Mouse (Mus musculus) MEL (cell line): Measurements from ENCODE around the gene Rgma. TPM values are rescaled to one million over a fixed set of nuclear protein-coding genes. Genes with fewer than 3 reads are reported as not detected.

Source experiments
- DNase-seq: peaks from one replicate; pipeline ENCODE4 v3.0.0; 2011; ENCODE audit warnings: low read depth, low spot score
- H3K27ac ChIP-seq: 2 replicates; pipeline ENCODE4 v1.5.1; 2012; ENCODE audit warnings: low read depth, mild to moderate bottlenecking, control low read depth, low read length, moderate library complexity; ENCODE audit not compliant: control insufficient read depth
- H3K27me3 ChIP-seq, 2 experiments: fragments of 150-350 bp in 1 of 2; sonication (generic) in 1 of 2; 2 replicates each; pipeline ENCODE4 v1.6.1; 2012; ENCODE audit warnings: low read length in 2 of 2, mild to moderate bottlenecking in 2 of 2, improper control_type of control experiment in 1 of 2, moderate library complexity in 1 of 2; ENCODE audit not compliant: insufficient read depth in 2 of 2, control insufficient read depth in 1 of 2
- H3K36me3 ChIP-seq, 2 experiments: 2 replicates each; pipeline ENCODE4 v1.6.1; 2012 to 2014; ENCODE audit warnings: low read length in 2 of 2, improper control_type of control experiment in 1 of 2, inconsistent platforms in 1 of 2, mild to moderate bottlenecking in 1 of 2; ENCODE audit not compliant: insufficient read depth in 2 of 2, control insufficient read depth in 1 of 2
- H3K4me1 ChIP-seq, 2 experiments: fragments of 150-350 bp in 1 of 2; sonication (generic) in 1 of 2; 2 replicates each; pipeline ENCODE4 v1.6.1; 2012; ENCODE audit warnings: low read length in 2 of 2, improper control_type of control experiment in 1 of 2, mild to moderate bottlenecking in 1 of 2; ENCODE audit not compliant: insufficient read depth in 2 of 2, control insufficient read depth in 1 of 2
- H3K4me3 ChIP-seq, 2 experiments: fragments of 150-350 bp in 1 of 2; sonication (generic) in 1 of 2; 2 replicates each; pipeline ENCODE4 v1.5.1; 2012; ENCODE audit warnings: low read depth in 2 of 2, low read length in 2 of 2, mild to moderate bottlenecking in 2 of 2, moderate library complexity in 2 of 2, control low read depth in 1 of 2, improper control_type of control experiment in 1 of 2; ENCODE audit not compliant: control insufficient read depth in 1 of 2, insufficient read depth in 1 of 2
- H3K79me2 ChIP-seq: 2 replicates; pipeline ENCODE4 v1.6.1; 2012; ENCODE audit warnings: mild to moderate bottlenecking, low read length, moderate library complexity; ENCODE audit not compliant: control insufficient read depth, poor library complexity, insufficient read depth
- H3K9ac ChIP-seq: 2 replicates; pipeline ENCODE4 v1.6.1; 2012; ENCODE audit warnings: low read depth, mild to moderate bottlenecking, control low read depth, low read length, moderate library complexity; ENCODE audit not compliant: control insufficient read depth, poor library complexity, severe bottlenecking
- H3K9me3 ChIP-seq: fragments of 150-350 bp; sonication (generic); replicated peaks from 2 replicates; pipeline ENCODE4 v1.6.1; 2012; ENCODE audit warnings: mild to moderate bottlenecking, low read length, improper control_type of control experiment, moderate library complexity; ENCODE audit not compliant: insufficient read depth
- CHD2 ChIP-seq: IDR thresholded peaks from 2 replicates; pipeline ENCODE4 v1.6.1; 2011; ENCODE audit warnings: low read length, improper control_type of control experiment
- CTCF ChIP-seq, 3 experiments: IDR thresholded peaks in 2 of 3; conservative IDR thresholded peaks in 1 of 3; 2 replicates each; pipeline ENCODE4 v1.5.1; 2011 to 2012; ENCODE audit warnings: low read length in 3 of 3, low read depth in 2 of 3, mild to moderate bottlenecking in 2 of 3, improper control_type of control experiment in 1 of 3, inconsistent platforms in 1 of 3, mixed read lengths in 1 of 3, moderate library complexity in 1 of 3; ENCODE audit not compliant: control insufficient read depth in 1 of 3, insufficient read depth in 1 of 3, poor library complexity in 1 of 3, severe bottlenecking in 1 of 3
- E2F4 ChIP-seq: IDR thresholded peaks from 2 replicates; pipeline ENCODE4 v1.6.1; 2011; ENCODE audit warnings: low read depth, low read length, improper control_type of control experiment, borderline replicate concordance
- EP300 ChIP-seq, 2 experiments: IDR thresholded peaks; 2 replicates each; pipeline ENCODE4 v1.6.1; 2011; ENCODE audit warnings: improper control_type of control experiment in 2 of 2, low read length in 2 of 2, low read depth in 1 of 2, mild to moderate bottlenecking in 1 of 2
- ETS1 ChIP-seq: IDR thresholded peaks from 2 replicates; pipeline ENCODE4 v1.6.1; 2012; ENCODE audit warnings: low read depth, mild to moderate bottlenecking, inconsistent platforms, low read length, improper control_type of control experiment, moderate library complexity
- GABPA ChIP-seq: IDR thresholded peaks from 2 replicates; pipeline ENCODE4 v1.6.1; 2012; ENCODE audit warnings: low read depth, mild to moderate bottlenecking, inconsistent platforms, low read length, improper control_type of control experiment, moderate library complexity
- GATA1 ChIP-seq: IDR thresholded peaks from 2 replicates; pipeline ENCODE4 v1.6.1; 2011; ENCODE audit warnings: low read depth, low read length, improper control_type of control experiment
- MAFK ChIP-seq: IDR thresholded peaks from 2 replicates; pipeline ENCODE4 v1.6.1; 2011; ENCODE audit warnings: low read depth, mild to moderate bottlenecking, low read length, improper control_type of control experiment, borderline replicate concordance
- MEF2A ChIP-seq: IDR thresholded peaks from 2 replicates; pipeline ENCODE4 v1.6.1; 2014; ENCODE audit warnings: low read depth, mild to moderate bottlenecking, inconsistent platforms, low read length, improper control_type of control experiment; ENCODE audit not compliant: poor library complexity, insufficient replicate concordance, severe bottlenecking; ENCODE audit errors: extremely low read depth
- MYC ChIP-seq: IDR thresholded peaks from 2 replicates; pipeline ENCODE4 v1.6.1; 2011; ENCODE audit warnings: low read depth, mild to moderate bottlenecking, low read length, improper control_type of control experiment, moderate library complexity
- NELFE ChIP-seq: IDR thresholded peaks from 2 replicates; pipeline ENCODE4 v1.6.1; 2011; ENCODE audit warnings: low read depth, low read length, improper control_type of control experiment
- NRF1 ChIP-seq: IDR thresholded peaks from 2 replicates; pipeline ENCODE4 v1.6.1; 2014; ENCODE audit warnings: low read depth, mild to moderate bottlenecking, inconsistent platforms, low read length, improper control_type of control experiment, moderate library complexity; ENCODE audit not compliant: poor library complexity, insufficient read depth, severe bottlenecking
- POLR2AphosphoS5 ChIP-seq: IDR thresholded peaks from 2 replicates; pipeline ENCODE4 v1.6.1; 2012; ENCODE audit warnings: low read depth, borderline replicate concordance, mild to moderate bottlenecking, inconsistent platforms, low read length, moderate library complexity, mixed read lengths
- RAD21 ChIP-seq: IDR thresholded peaks from 2 replicates; pipeline ENCODE4 v1.6.1; 2011; ENCODE audit warnings: mild to moderate bottlenecking, low read depth, low read length, improper control_type of control experiment
- RCOR1 ChIP-seq: IDR thresholded peaks from 2 replicates; pipeline ENCODE4 v1.6.1; 2012; ENCODE audit warnings: low read depth, mild to moderate bottlenecking, inconsistent platforms, low read length, improper control_type of control experiment
- SIN3A ChIP-seq: IDR thresholded peaks from 2 replicates; pipeline ENCODE4 v1.6.1; 2012; ENCODE audit warnings: low read length, improper control_type of control experiment, inconsistent platforms
- TCF12 ChIP-seq: IDR thresholded peaks from 2 replicates; pipeline ENCODE4 v1.6.1; 2014; ENCODE audit warnings: low read depth, mild to moderate bottlenecking, inconsistent platforms, low read length, improper control_type of control experiment, moderate library complexity
- UBTF ChIP-seq: IDR thresholded peaks from 2 replicates; pipeline ENCODE4 v1.6.1; 2012; ENCODE audit warnings: low read depth, mild to moderate bottlenecking, inconsistent platforms, low read length, improper control_type of control experiment, moderate library complexity, borderline replicate concordance; ENCODE audit not compliant: insufficient read depth
- USF1 ChIP-seq: IDR thresholded peaks from 2 replicates; pipeline ENCODE4 v1.6.1; 2014; ENCODE audit warnings: low read depth, mild to moderate bottlenecking, inconsistent platforms, low read length, improper control_type of control experiment, moderate library complexity
- USF2 ChIP-seq, 2 experiments: IDR thresholded peaks; 2 replicates each; pipeline ENCODE4 v1.6.1; 2011 to 2012; ENCODE audit warnings: improper control_type of control experiment in 2 of 2, low read length in 2 of 2, borderline replicate concordance in 1 of 2, inconsistent platforms in 1 of 2, low read depth in 1 of 2, mild to moderate bottlenecking in 1 of 2; ENCODE audit not compliant: insufficient read depth in 1 of 2
- ZC3H11A ChIP-seq: IDR thresholded peaks from 2 replicates; pipeline ENCODE4 v1.6.1; 2012; ENCODE audit warnings: low read depth, mild to moderate bottlenecking, inconsistent platforms, low read length, improper control_type of control experiment
- ZMIZ1 ChIP-seq: IDR thresholded peaks from 2 replicates; pipeline ENCODE4 v1.6.1; 2012; ENCODE audit warnings: low read depth, mild to moderate bottlenecking, inconsistent platforms, low read length, improper control_type of control experiment, moderate library complexity
- ZNF384 ChIP-seq: IDR thresholded peaks from 2 replicates; pipeline ENCODE4 v1.6.1; 2012; ENCODE audit warnings: low read depth, mild to moderate bottlenecking, inconsistent platforms, low read length, improper control_type of control experiment
- polyA plus RNA-seq, 2 experiments: library from polyadenylated mRNA; stranded (reverse) in 1 of 2; unstranded in 1 of 2; fragments of >175 nt in 1 of 2; fragments of >200 nt in 1 of 2; gene quantifications; 2 replicates each; pipeline versions ENCODE4 v1.2.1 to v1.2.4; 2012; ENCODE audit warnings: low replicate concordance in 2 of 2, low read depth in 1 of 2; ENCODE audit not compliant: insufficient read length in 2 of 2, insufficient read depth in 1 of 2, missing spikeins in 1 of 2
- total RNA-seq: library from RNA; depleted of rRNA; stranded (reverse); fragments of 300-350 nt; gene quantifications from 2 replicates; pipeline ENCODE4 v1.2.3, GENCODE M21; 2012

Gene Rgma
- total and polyA plus RNA-seq, 3 experiments: not detected

DNA sequence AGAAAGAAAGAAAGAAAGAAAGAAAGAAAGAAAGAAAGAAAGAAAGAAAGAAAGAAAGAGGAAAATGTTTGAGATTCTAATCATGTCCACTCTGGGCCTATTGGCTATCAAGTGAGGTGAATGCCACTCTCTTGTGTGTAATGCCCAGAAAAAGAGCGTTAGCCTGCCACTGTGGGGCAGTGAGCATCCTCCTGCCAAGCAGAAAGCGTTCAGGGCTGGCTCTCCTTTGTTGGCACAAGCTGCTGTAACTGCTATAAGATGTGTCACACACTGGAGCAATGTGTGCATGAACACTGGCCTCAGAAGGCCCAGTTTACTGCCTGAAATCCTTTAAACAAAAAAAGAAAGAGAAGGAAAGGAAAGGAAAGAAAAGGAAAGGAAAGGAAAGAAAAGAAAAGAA, 26.8 kb downstream of the Rgma start:
- Histone ChIP-seq H3K9ac (no peak overlapping the region), H3K9me3 (no peaks in the 10 kb centered on the region), H3K27ac (no peak overlapping the region), H3K36me3 (no peaks in the 10 kb centered on the region), H3K27me3 (no peaks in the 10 kb centered on the region), H3K4me3 (no peak overlapping the region), H3K4me1 (no peaks in the 10 kb centered on the region), H3K79me2 (no peaks in the 10 kb centered on the region)
- TF ChIP-seq CHD2 (no peak), E2F4 (no peak), ETS1 (no peak), SIN3A (no peak), NRF1 (no peak), ZNF384 (no peak), UBTF (no peak), MYC (no peak)
- no peak for DNase-seq

DNA sequence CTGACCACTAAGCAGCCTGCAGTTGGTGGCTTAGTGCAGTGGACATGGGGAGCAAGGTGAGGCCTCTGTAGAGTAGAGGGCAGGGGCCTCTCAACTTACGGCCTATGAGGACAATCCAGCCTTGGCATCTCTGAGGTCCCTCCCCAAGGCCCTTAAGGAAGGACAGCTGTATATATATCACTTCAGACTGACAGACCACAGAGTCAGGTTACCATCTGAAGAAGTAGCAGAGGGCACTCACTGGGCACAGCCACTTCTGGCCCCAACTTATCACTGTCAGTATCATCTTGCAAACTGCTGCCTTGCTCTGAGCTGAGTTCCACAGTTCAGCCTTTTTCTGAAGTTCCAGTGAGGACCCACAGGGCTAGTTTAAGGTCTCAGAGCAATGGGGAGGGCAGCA, 27.4 kb downstream of the Rgma start:
- H3K36me3 ChIP-seq: no peaks in the 10 kb centered on the region
- H3K79me2 ChIP-seq: no peaks in the 10 kb centered on the region
- H3K9me3 ChIP-seq: no peaks in the 10 kb centered on the region
- no peak overlapping the region for H3K4me3 ChIP-seq
- H3K27me3 ChIP-seq: no peaks in the 10 kb centered on the region
- no peak overlapping the region for H3K27ac ChIP-seq
- TF ChIP-seq NELFE: no peak
- TF ChIP-seq POLR2AphosphoS5: no peak
- no peak for TF ChIP-seq USF1
- TF ChIP-seq GATA1: no peak
- no peak for TF ChIP-seq ZMIZ1
- TF ChIP-seq MAFK: no peak
- no peak for TF ChIP-seq USF2 (IDR thresholded peaks at IDR 0.05; ENCODE audit: borderline replicate concordance in 1 of 2, insufficient read depth in 1 of 2, low read depth in 1 of 2, low read length in 2 of 2)
- no peak for TF ChIP-seq TCF12
- TF ChIP-seq RAD21: no peak
- TF ChIP-seq EP300 (IDR thresholded peaks at IDR 0.05; ENCODE audit: low read depth in 1 of 2, low read length in 2 of 2): no peak
- no peak for TF ChIP-seq MEF2A
- no peak for TF ChIP-seq CTCF (IDR thresholded peaks at IDR 0.05 in 2 of 3, conservative IDR thresholded peaks at IDR 0.05 in 1 of 3; ENCODE audit: control insufficient read depth in 1 of 3, insufficient read depth in 1 of 3, low read depth in 2 of 3, low read length in 3 of 3, poor library complexity in 1 of 3, severe bottlenecking in 1 of 3)
- no peak for TF ChIP-seq E2F4
- no peak for TF ChIP-seq GABPA
- no peak for TF ChIP-seq ZNF384
- TF ChIP-seq RCOR1: no peak
- no peak for TF ChIP-seq ZC3H11A
- TF ChIP-seq, all 39 proteins: peak for 0
- no peak for DNase-seq
- H3K4me1 ChIP-seq: no peaks in the 10 kb centered on the region
- H3K9ac ChIP-seq: no peak overlapping the region
